In genomic region chr9:91364971-91365501, GRCm38 (mm10) we compare ENCODE assay signal across 9 mouse cellular contexts. TPM values are rescaled to one million over a fixed set of nuclear protein-coding genes. Genes with fewer than 3 reads are reported as not detected.
A peak's percentile ranks its signal among the peaks of the same experiment; 100 is the strongest.
DNase-seq lines count a peak whose midpoint lies in the region; ATAC-seq and TF ChIP-seq lines count a peak whose summit lies in the region.
"Had no signal": no experiment of that assay in that cellular context is flagged by ENCODE, and none has a peak within 500 bp of the region (broad histone marks: within the 10 kb centered on the region; RNA-seq: fewer than 3 reads in every experiment).

No protein-coding gene starts in this region.

- no peak for DNase-seq in heart, postnatal 10 days
- peak; percentile 62 to 75 for DNase-seq in cerebellum, adult 18-20 months
- DNase-seq in forebrain, postnatal 0 days = peak; percentile 59
- DNase-seq in midbrain, embryonic 10.5 days (ENCODE audit: low spot score) = peak; percentile 83
- DNase-seq in thymus, adult 18-20 months = no peak
- DNase-seq in layer of hippocampus, postnatal 36 days = no peak

- H3K4me2 ChIP-seq in heart, embryonic 13.5 days = peak overlapping the region; percentile 63
- peak overlapping the region; percentile 47 for H3K4me2 ChIP-seq in forebrain, postnatal 0 days (ENCODE audit: low read depth)

- peaks cover 27% of the 10 kb centered on the region for H3K4me1 ChIP-seq in heart, embryonic 13.5 days
- H3K4me1 ChIP-seq in forebrain, postnatal 0 days (ENCODE audit: insufficient read depth) = no peaks in the 10 kb centered on the region
- H3K4me1 ChIP-seq in midbrain, embryonic 10.5 days = peaks cover 60% of the 10 kb centered on the region

- WGBS in heart, embryonic 13.5 days = under 1% methylated on average over 42 of the region's 42 CpGs
- 0% methylated on average over 38 of the region's 42 CpGs for WGBS in forebrain, postnatal 0 days
- under 1% methylated on average over 32 of the region's 42 CpGs for WGBS in midbrain, embryonic 10.5 days

- no peak for ATAC-seq in heart, embryonic 13.5 days (ENCODE audit: extremely low read depth, insufficient number of reproducible peaks, low FRiP score, low TSS enrichment)
- peak; percentile 38 for ATAC-seq in forebrain, postnatal 0 days
- ATAC-seq in erythroblast, adult 5-6 weeks (replicated peaks; ENCODE audit: low FRiP score, poor library complexity, severe bottlenecking) = no peak

- peak overlapping the region; percentile 42 for H3K4me3 ChIP-seq in heart, embryonic 13.5 days
- H3K4me3 ChIP-seq in forebrain, postnatal 0 days (ENCODE audit: low read depth, low read length) = peak overlapping the region; percentile 37
- peak overlapping the region; percentile 77 for H3K4me3 ChIP-seq in midbrain, embryonic 10.5 days

- no peaks in the 10 kb centered on the region for H3K9me3 ChIP-seq in heart, embryonic 13.5 days
- H3K9me3 ChIP-seq in forebrain, postnatal 0 days (ENCODE audit: low read length) = no peaks in the 10 kb centered on the region
- H3K9me3 ChIP-seq in midbrain, embryonic 10.5 days (replicated peaks) = no peaks in the 10 kb centered on the region

- no peak overlapping the region for H3K9ac ChIP-seq in heart, embryonic 13.5 days
- H3K9ac ChIP-seq in forebrain, postnatal 0 days = peak overlapping the region; percentile 51

- peaks cover 97% of the 10 kb centered on the region for H3K27me3 ChIP-seq in heart, embryonic 13.5 days (replicated peaks)
- peaks cover 30% of the 10 kb centered on the region for H3K27me3 ChIP-seq in forebrain, postnatal 0 days (ENCODE audit: insufficient read depth, low read length)
- H3K27me3 ChIP-seq in midbrain, embryonic 10.5 days (ENCODE audit: low read depth, poor library complexity, severe bottlenecking) = peaks cover 100% of the 10 kb centered on the region

- no peak for TF ChIP-seq CTCF in forebrain, postnatal 0 days (IDR thresholded peaks at IDR 0.05; ENCODE audit: low read depth)

- H3K27ac ChIP-seq in heart, embryonic 13.5 days (replicated peaks) = no peak overlapping the region
- peak overlapping the region; percentile 77 for H3K27ac ChIP-seq in forebrain, postnatal 0 days (ENCODE audit: low read depth, low read length)
- peak overlapping the region; percentile 95 for H3K27ac ChIP-seq in midbrain, embryonic 10.5 days (replicated peaks)

- H3K36me3 ChIP-seq in heart, embryonic 13.5 days = no peaks in the 10 kb centered on the region
- no peaks in the 10 kb centered on the region for H3K36me3 ChIP-seq in forebrain, postnatal 0 days (ENCODE audit: insufficient read depth)
- peaks cover 31% of the 10 kb centered on the region for H3K36me3 ChIP-seq in midbrain, embryonic 10.5 days

- intact Hi-C loops in heart, postnatal 10 days (cut with DNase I) = no loop called here

RNA-seq across cellular contexts. Expression of gene Zic1, which starts 0.6 kb away (rescaled TPM):
- polyA plus RNA-seq in heart, embryonic 13.5 days (2015; fragmentation: Nextera tagmentation; extraction: Ambion mirVana) = 0.09 TPM in 1 of 2 replicates, not detected in the other
- total RNA-seq in heart, postnatal 10 days (2021) = under 1 TPM; 0.10 to 0.12 TPM
- 65.4 and 127 TPM in 2 replicates for total RNA-seq in forebrain, postnatal 0 days (2014; rRNA removed)
- 4.4 and 8.9 TPM in 2 replicates for polyA plus RNA-seq in forebrain, postnatal 0 days (2015; fragmentation: Nextera tagmentation; extraction: Ambion mirVana)
- 6.5 and 6.6 TPM in 2 replicates for polyA plus RNA-seq in midbrain, embryonic 10.5 days (2016; fragmentation: Nextera tagmentation; extraction: Ambion mirVana)
- total RNA-seq in layer of hippocampus, postnatal 36 days (2021) = 10 to 100 TPM in 1 of 2 experiments, 1 to 10 TPM in 1; 9.2 to 13.7 TPM
- total RNA-seq in erythroblast, adult 5-6 weeks (2015; ENCODE audit: low replicate concordance) = not detected in 2 replicates
- not detected in 2 replicates for total RNA-seq in erythroblast, adult 5-6 weeks (2017; ENCODE audit: low replicate concordance)
- total RNA-seq: hematopoietic stem cell, adult 5-6 weeks had no signal

RNA-seq across cellular contexts. Expression of gene Zic4, which starts 2.8 kb away (rescaled TPM):
- not detected in 2 replicates for polyA plus RNA-seq in heart, embryonic 13.5 days (2015; fragmentation: Nextera tagmentation; extraction: Ambion mirVana)
- total RNA-seq in heart, postnatal 10 days (2021) = not detected
- total RNA-seq in forebrain, postnatal 0 days (2014; rRNA removed) = 44.3 and 99.2 TPM in 2 replicates
- polyA plus RNA-seq in forebrain, postnatal 0 days (2015; fragmentation: Nextera tagmentation; extraction: Ambion mirVana) = 24.7 and 48.1 TPM in 2 replicates
- polyA plus RNA-seq in midbrain, embryonic 10.5 days (2016; fragmentation: Nextera tagmentation; extraction: Ambion mirVana) = 25.1 and 33.5 TPM in 2 replicates
- total RNA-seq in layer of hippocampus, postnatal 36 days (2021) = 1 to 10 TPM; 2.8 to 4.4 TPM
- total RNA-seq in erythroblast, adult 5-6 weeks (2015; ENCODE audit: low replicate concordance) = not detected in 2 replicates
- 0.28 TPM in 1 of 2 replicates, not detected in the other for total RNA-seq in erythroblast, adult 5-6 weeks (2017; ENCODE audit: low replicate concordance)
- total RNA-seq: hematopoietic stem cell, adult 5-6 weeks had no signal

Comparison
In these comparisons a context has a peak if more than half of its experiments do, and no peak if none do; other contexts are left out.
1. DNase-seq: peak in cerebellum, adult 18-20 months (2 of 2), forebrain, postnatal 0 days (single experiment) and midbrain, embryonic 10.5 days (single experiment); none in heart, postnatal 10 days (0 of 2), thymus, adult 18-20 months (0 of 2) and layer of hippocampus, postnatal 36 days (0 of 2).
2. RNA of gene Zic1, which starts 0.6 kb away (total RNA-seq): 65.4 to 127 TPM in forebrain, postnatal 0 days and 9.2 to 13.7 TPM in layer of hippocampus, postnatal 36 days; 0.10 to 0.12 TPM in heart, postnatal 10 days and not detected in erythroblast, adult 5-6 weeks; every median in the first group is over 4 times any median in the second.
3. Peak in every context shown above with its lines, with median percentiles within 50 percentile points of each other: H3K4me3 ChIP-seq.